Mouse (Mus musculus): ENCODE measurements around the gene Hist1h2af. TPM values are rescaled to one million over a fixed set of nuclear protein-coding genes. Genes with fewer than 3 reads are reported as not detected.

The Hist1h2af gene
- polyA plus RNA-seq, 1 experiment: 11.2 TPM

Other genes with a start within 250 kb of the Hist1h2af start
- 0.82 and 2.2 TPM in 2 replicates for gene Zfp322a, start 164.7 kb upstream of the Hist1h2af start, polyA plus RNA-seq (2012; rRNA removed; ENCODE audit: low replicate concordance)
- 1.8 and 2.7 TPM in 2 replicates for gene Abt1, start 110.0 kb upstream of the Hist1h2af start, polyA plus RNA-seq (2012; rRNA removed; ENCODE audit: low replicate concordance)
- gene Btn1a1, start 68.0 kb upstream of the Hist1h2af start, polyA plus RNA-seq (2012; rRNA removed; ENCODE audit: low replicate concordance): 7.6 and 14.7 TPM in 2 replicates
- 0.22 TPM in 1 of 2 replicates, not detected in the other for gene Btn2a2, start 45.0 kb upstream of the Hist1h2af start, polyA plus RNA-seq (2012; rRNA removed; ENCODE audit: low replicate concordance)
- gene Hist1h4h, start 2.9 kb upstream of the Hist1h2af start, polyA plus RNA-seq (2012; rRNA removed; ENCODE audit: low replicate concordance): 38.0 and 58.7 TPM in 2 replicates
- 5.9 and 13.3 TPM in 2 replicates for gene Hist1h3g, start 1.5 kb downstream of the Hist1h2af start, polyA plus RNA-seq (2012; rRNA removed; ENCODE audit: low replicate concordance)
- gene Hist1h2bh, start 9.5 kb downstream of the Hist1h2af start, polyA plus RNA-seq (2012; rRNA removed; ENCODE audit: low replicate concordance): 0.78 and 1.9 TPM in 2 replicates
- gene Hist1h3f, start 10.1 kb downstream of the Hist1h2af start, polyA plus RNA-seq (2012; rRNA removed; ENCODE audit: low replicate concordance): 1.0 and 5.4 TPM in 2 replicates
- 2.2 and 6.6 TPM in 2 replicates for gene Hist1h4f, start 17.7 kb downstream of the Hist1h2af start, polyA plus RNA-seq (2012; rRNA removed; ENCODE audit: low replicate concordance)
- 0.13 and 0.16 TPM in 2 replicates for gene Hist1h1d, start 19.4 kb downstream of the Hist1h2af start, polyA plus RNA-seq (2012; rRNA removed; ENCODE audit: low replicate concordance)
- 6.4 and 27.3 TPM in 2 replicates for gene Hist1h3e, start 28.5 kb downstream of the Hist1h2af start, polyA plus RNA-seq (2012; rRNA removed; ENCODE audit: low replicate concordance)
- 1.2 and 9.3 TPM in 2 replicates for gene Hist1h2ae, start 37.3 kb downstream of the Hist1h2af start, polyA plus RNA-seq (2012; rRNA removed; ENCODE audit: low replicate concordance)
- 13.0 and 31.0 TPM in 2 replicates for gene Hist1h2bg, start 37.5 kb downstream of the Hist1h2af start, polyA plus RNA-seq (2012; rRNA removed; ENCODE audit: low replicate concordance)
- 4.0 and 7.4 TPM in 2 replicates for gene Hist1h2bf, start 40.3 kb downstream of the Hist1h2af start, polyA plus RNA-seq (2012; rRNA removed; ENCODE audit: low replicate concordance)
- gene Hist1h2ad, start 40.5 kb downstream of the Hist1h2af start, polyA plus RNA-seq (2012; rRNA removed; ENCODE audit: low replicate concordance): 0.65 and 4.8 TPM in 2 replicates
- gene Hist1h3d, start 41.9 kb downstream of the Hist1h2af start, polyA plus RNA-seq (2012; rRNA removed; ENCODE audit: low replicate concordance): 4.1 and 8.7 TPM in 2 replicates
- gene Hist1h4d, start 47.7 kb downstream of the Hist1h2af start, polyA plus RNA-seq (2012; rRNA removed; ENCODE audit: low replicate concordance): 5.3 and 12.9 TPM in 2 replicates
- 3.1 and 3.9 TPM in 2 replicates for gene Hist1h2be, start 87.2 kb downstream of the Hist1h2af start, polyA plus RNA-seq (2012; rRNA removed; ENCODE audit: low replicate concordance)
- 1.8 and 2.0 TPM in 2 replicates for gene Hist1h1e, start 88.7 kb downstream of the Hist1h2af start, polyA plus RNA-seq (2012; rRNA removed; ENCODE audit: low replicate concordance)
- 0.23 and 1.3 TPM in 2 replicates for gene Hist1h2ac, start 150.0 kb downstream of the Hist1h2af start, polyA plus RNA-seq (2012; rRNA removed; ENCODE audit: low replicate concordance)
- gene Hist1h2bc, start 150.3 kb downstream of the Hist1h2af start, polyA plus RNA-seq (2012; rRNA removed; ENCODE audit: low replicate concordance): 185 and 224 TPM in 2 replicates
- gene Hist1h1t, start 161.9 kb downstream of the Hist1h2af start, polyA plus RNA-seq (2012; rRNA removed; ENCODE audit: low replicate concordance): not detected in 2 replicates
- 2.4 and 6.0 TPM in 2 replicates for gene Hist1h4c, start 164.5 kb downstream of the Hist1h2af start, polyA plus RNA-seq (2012; rRNA removed; ENCODE audit: low replicate concordance)
- gene Hfe, start 176.9 kb downstream of the Hist1h2af start, polyA plus RNA-seq (2012; rRNA removed; ENCODE audit: low replicate concordance): 28.3 and 37.4 TPM in 2 replicates
- 45.0 and 48.4 TPM in 2 replicates for gene Hist1h1c, start 204.9 kb downstream of the Hist1h2af start, polyA plus RNA-seq (2012; rRNA removed; ENCODE audit: low replicate concordance)
- gene Hist1h3c, start 211.7 kb downstream of the Hist1h2af start, polyA plus RNA-seq (2012; rRNA removed; ENCODE audit: low replicate concordance): 2.4 and 16.2 TPM in 2 replicates
- gene Hist1h2bb, start 212.8 kb downstream of the Hist1h2af start, polyA plus RNA-seq (2012; rRNA removed; ENCODE audit: low replicate concordance): 3.7 and 13.5 TPM in 2 replicates
- 1.0 and 14.9 TPM in 2 replicates for gene Hist1h2ab, start 217.2 kb downstream of the Hist1h2af start, polyA plus RNA-seq (2012; rRNA removed; ENCODE audit: low replicate concordance)
- 4.0 and 16.0 TPM in 2 replicates for gene Hist1h3b, start 218.4 kb downstream of the Hist1h2af start, polyA plus RNA-seq (2012; rRNA removed; ENCODE audit: low replicate concordance)
- gene Hist1h4b, start 223.1 kb downstream of the Hist1h2af start, polyA plus RNA-seq (2012; rRNA removed; ENCODE audit: low replicate concordance): 1.3 and 6.8 TPM in 2 replicates
- 1.6 and 6.5 TPM in 2 replicates for gene Hist1h4a, start 227.3 kb downstream of the Hist1h2af start, polyA plus RNA-seq (2012; rRNA removed; ENCODE audit: low replicate concordance)
- 3.1 and 16.8 TPM in 2 replicates for gene Hist1h3a, start 228.5 kb downstream of the Hist1h2af start, polyA plus RNA-seq (2012; rRNA removed; ENCODE audit: low replicate concordance)
- gene Hist1h1a, start 229.8 kb downstream of the Hist1h2af start, polyA plus RNA-seq (2012; rRNA removed; ENCODE audit: low replicate concordance): 0.47 TPM in 1 of 2 replicates, not detected in the other
- gene Trim38, start 236.0 kb downstream of the Hist1h2af start, polyA plus RNA-seq (2012; rRNA removed; ENCODE audit: low replicate concordance): 0.10 TPM in 1 of 2 replicates, not detected in the other

Measured in mammary gland, adult 2 months (tissue).